8 mouse cellular contexts compared by ENCODE assay signal in genomic region chr4:106255959-106256609, GRCm38 (mm10). TPM values are rescaled to one million over a fixed set of nuclear protein-coding genes. Genes with fewer than 3 reads are reported as not detected.
A peak's percentile ranks its signal among the peaks of the same experiment; 100 is the strongest.
DNase-seq lines count a peak whose midpoint lies in the region; ATAC-seq and TF ChIP-seq lines count a peak whose summit lies in the region.

No protein-coding gene starts in this region.

- DNase-seq in lung, postnatal 10 days: peak; percentile 17
- DNase-seq in lung, postnatal 0 days (ENCODE audit: low spot score): no peak
- DNase-seq in cerebellum, adult 9-11 months: peak; percentile 80
- DNase-seq in layer of hippocampus, adult 18-20 months (ENCODE audit: low spot score in 2 of 2): peak; percentile 46 to 78
- DNase-seq in retina, postnatal 1 day: peak; percentile 66
- no peak for DNase-seq in spleen, postnatal 36 days (ENCODE audit: low spot score in 2 of 2)
- no peak for DNase-seq in thymus, postnatal 4 days

- TF ChIP-seq CTCF in lung, postnatal 0 days (IDR thresholded peaks at IDR 0.05): no peak

- H3K9ac ChIP-seq in lung, postnatal 0 days (replicated peaks; ENCODE audit: low read depth): no peak overlapping the region
- H3K9ac ChIP-seq in heart, embryonic 11.5 days (ENCODE audit: low read depth, low read length): no peak overlapping the region

- no peak for ATAC-seq in lung, postnatal 0 days
- no peak for ATAC-seq in heart, embryonic 11.5 days (replicated peaks; ENCODE audit: insufficient number of reproducible peaks, low FRiP score, low TSS enrichment)

- no peak overlapping the region for H3K27ac ChIP-seq in lung, postnatal 0 days (ENCODE audit: low read length)
- peak overlapping the region; percentile 46; the same call in 1 of the 2 replicates for H3K27ac ChIP-seq in heart, embryonic 11.5 days (ENCODE audit: low read depth, low read length)

- TF ChIP-seq EP300 in lung, postnatal 0 days (IDR thresholded peaks at IDR 0.05): no peak

- no peaks in the 10 kb centered on the region; the same call in 1 of the 2 replicates for H3K4me1 ChIP-seq in lung, postnatal 0 days (ENCODE audit: insufficient read depth, low read depth, low read length)
- peaks cover 9% of the 10 kb centered on the region for H3K4me1 ChIP-seq in heart, embryonic 11.5 days (ENCODE audit: control insufficient read depth, insufficient read depth, low read length)

- H3K27me3 ChIP-seq in lung, postnatal 0 days (replicated peaks; ENCODE audit: insufficient read depth, low read length): no peaks in the 10 kb centered on the region
- H3K27me3 ChIP-seq in heart, embryonic 11.5 days (ENCODE audit: control insufficient read depth, insufficient read depth, low read length): no peaks in the 10 kb centered on the region

- H3K4me2 ChIP-seq in lung, postnatal 0 days (replicated peaks; ENCODE audit: low read depth, low read length): no peak overlapping the region
- no peak overlapping the region for H3K4me2 ChIP-seq in heart, embryonic 11.5 days

- no peaks in the 10 kb centered on the region for H3K36me3 ChIP-seq in lung, postnatal 0 days (ENCODE audit: insufficient read depth, low read length)
- no peaks in the 10 kb centered on the region for H3K36me3 ChIP-seq in heart, embryonic 11.5 days (ENCODE audit: control insufficient read depth, insufficient read depth, low read length)

- no peak overlapping the region for H3K4me3 ChIP-seq in lung, postnatal 0 days (ENCODE audit: low read depth, low read length)
- no peak overlapping the region for H3K4me3 ChIP-seq in heart, embryonic 11.5 days (ENCODE audit: low read depth, low read length)

- H3K9me3 ChIP-seq in lung, postnatal 0 days (ENCODE audit: low read length): no peaks in the 10 kb centered on the region
- no peaks in the 10 kb centered on the region for H3K9me3 ChIP-seq in heart, embryonic 11.5 days (replicated peaks; ENCODE audit: control insufficient read depth, low read length)

RNA-seq across cellular contexts. Expression of gene Usp24, which starts 59.9 kb away (rescaled TPM):
- polyA plus RNA-seq in lung, postnatal 0 days (2015; fragmentation: Nextera tagmentation; extraction: Ambion mirVana): 6.3 and 7.0 TPM in 2 replicates
- polyA plus RNA-seq in heart, embryonic 11.5 days (2014; fragmentation: Nextera tagmentation; extraction: Ambion mirVana): 8.2 and 10.7 TPM in 2 replicates
- 10 to 100 TPM; 41.7 to 42.7 TPM for total RNA-seq in layer of hippocampus, adult 18-20 months (2021)

Comparison
In these comparisons a context has a peak if more than half of its experiments do, and no peak if none do; other contexts are left out.
1. DNase-seq: peak in lung, postnatal 10 days (single experiment), cerebellum, adult 9-11 months (single experiment), layer of hippocampus, adult 18-20 months (2 of 2) and retina, postnatal 1 day (single experiment); none in lung, postnatal 0 days (single experiment), spleen, postnatal 36 days (0 of 2) and thymus, postnatal 4 days (single experiment).